Mouse (Mus musculus): ENCODE measurements around the gene Tyw1. TPM values are rescaled to one million over a fixed set of nuclear protein-coding genes. Genes with fewer than 3 reads are reported as not detected.
A peak's percentile ranks its signal among the peaks of the same experiment; 100 is the strongest.

Gene Tyw1
- polyA plus RNA-seq, 1 experiment from 2014 or later: 28.5 TPM

- no peak for ATAC-seq (replicated peaks; ENCODE audit: low FRiP score)
- Histone ChIP-seq H3K9ac (ENCODE audit: low read depth, low read length) (no peak overlapping the region), H3K4me3 (ENCODE audit: low read depth, low read length) (no peak overlapping the region), H3K9me3 (ENCODE audit: control insufficient read depth, low read length) (no peaks in the 10 kb centered on the region), H3K4me2 (no peak overlapping the region), H3K36me3 (ENCODE audit: control insufficient read depth, insufficient read depth, low read length) (peaks cover 2% of the 10 kb centered on the region; the same call in 1 of the 2 replicates), H3K27me3 (replicated peaks; ENCODE audit: control insufficient read depth, insufficient read depth, low read length) (no peaks in the 10 kb centered on the region), H3K27ac (ENCODE audit: low read depth, low read length) (no peak overlapping the region), H3K4me1 (replicated peaks; ENCODE audit: control insufficient read depth, insufficient read depth, low read length) (no peaks in the 10 kb centered on the region)
- 70% methylated on average over 7 of the region's 7 CpGs for WGBS
- no peak for DNase-seq (ENCODE audit: low spot score)
Observed at GRCm38 (mm10) chr5:130310827-130311226, 55.4 kb downstream of the Tyw1 start.

GRCm38 (mm10) chr5:130313488-130313887 lies 58.1 kb downstream of the Tyw1 start:
- WGBS: 93% methylated on average over 3 of the region's 3 CpGs
- no peak overlapping the region for H3K27ac ChIP-seq (ENCODE audit: low read depth, low read length)
- no peak overlapping the region for H3K4me2 ChIP-seq
- no peak for DNase-seq (ENCODE audit: low spot score)
- H3K4me1 ChIP-seq (replicated peaks; ENCODE audit: control insufficient read depth, insufficient read depth, low read length): no peaks in the 10 kb centered on the region
- H3K9ac ChIP-seq (ENCODE audit: low read depth, low read length): no peak overlapping the region
- H3K36me3 ChIP-seq (ENCODE audit: control insufficient read depth, insufficient read depth, low read length): peaks cover 2% of the 10 kb centered on the region; the same call in 1 of the 2 replicates
- H3K27me3 ChIP-seq (replicated peaks; ENCODE audit: control insufficient read depth, insufficient read depth, low read length): no peaks in the 10 kb centered on the region
- no peaks in the 10 kb centered on the region for H3K9me3 ChIP-seq (ENCODE audit: control insufficient read depth, low read length)
- no peak for ATAC-seq (replicated peaks; ENCODE audit: low FRiP score)
- H3K4me3 ChIP-seq (ENCODE audit: low read depth, low read length): no peak overlapping the region

GRCm38 (mm10) chr5:130314926-130315325 lies 59.5 kb downstream of the Tyw1 start:
- whole genome bisulfite sequencing: 94% methylated on average over 3 of the region's 3 CpGs
- Histone ChIP-seq H3K27ac (ENCODE audit: low read depth, low read length) (no peak overlapping the region), H3K4me2 (no peak overlapping the region), H3K27me3 (replicated peaks; ENCODE audit: control insufficient read depth, insufficient read depth, low read length) (no peaks in the 10 kb centered on the region), H3K4me3 (ENCODE audit: low read depth, low read length) (no peak overlapping the region), H3K4me1 (replicated peaks; ENCODE audit: control insufficient read depth, insufficient read depth, low read length) (no peaks in the 10 kb centered on the region), H3K9ac (ENCODE audit: low read depth, low read length) (no peak overlapping the region), H3K9me3 (ENCODE audit: control insufficient read depth, low read length) (no peaks in the 10 kb centered on the region), H3K36me3 (ENCODE audit: control insufficient read depth, insufficient read depth, low read length) (peaks cover 2% of the 10 kb centered on the region; the same call in 1 of the 2 replicates)
- ATAC-seq (replicated peaks; ENCODE audit: low FRiP score) (no peak), DNase-seq (ENCODE audit: low spot score) (no peak)

GRCm38 (mm10) chr5:130316321-130316720 lies 60.9 kb downstream of the Tyw1 start:
- ATAC-seq (replicated peaks; ENCODE audit: low FRiP score) (no peak), DNase-seq (ENCODE audit: low spot score) (no peak)
- H3K27ac ChIP-seq (ENCODE audit: low read depth, low read length): no peak overlapping the region
- H3K9me3 ChIP-seq (ENCODE audit: control insufficient read depth, low read length): no peaks in the 10 kb centered on the region
- H3K4me1 ChIP-seq (replicated peaks; ENCODE audit: control insufficient read depth, insufficient read depth, low read length): no peaks in the 10 kb centered on the region
- 89% methylated on average over 9 of the region's 9 CpGs for WGBS
- no peaks in the 10 kb centered on the region for H3K27me3 ChIP-seq (replicated peaks; ENCODE audit: control insufficient read depth, insufficient read depth, low read length)
- peaks cover 2% of the 10 kb centered on the region; the same call in 1 of the 2 replicates for H3K36me3 ChIP-seq (ENCODE audit: control insufficient read depth, insufficient read depth, low read length)
- H3K4me2 ChIP-seq: no peak overlapping the region
- H3K9ac ChIP-seq (ENCODE audit: low read depth, low read length): no peak overlapping the region
- H3K4me3 ChIP-seq (ENCODE audit: low read depth, low read length): no peak overlapping the region

GRCm38 (mm10) chr5:130319783-130320182 lies 64.4 kb downstream of the Tyw1 start:
- no peak for ATAC-seq (replicated peaks; ENCODE audit: low FRiP score)
- no peak overlapping the region for H3K27ac ChIP-seq (ENCODE audit: low read depth, low read length)
- no peak overlapping the region for H3K4me2 ChIP-seq
- 86% methylated on average over 5 of the region's 5 CpGs for WGBS
- no peak overlapping the region for H3K4me3 ChIP-seq (ENCODE audit: low read depth, low read length)
- no peak for DNase-seq (ENCODE audit: low spot score)
- H3K4me1 ChIP-seq (replicated peaks; ENCODE audit: control insufficient read depth, insufficient read depth, low read length): no peaks in the 10 kb centered on the region
- H3K36me3 ChIP-seq (ENCODE audit: control insufficient read depth, insufficient read depth, low read length): peaks cover 8% of the 10 kb centered on the region
- no peak overlapping the region for H3K9ac ChIP-seq (ENCODE audit: low read depth, low read length)
- 0 out of 2 replicates have a peak, but pooled peaks cover 3% of the 10 kb centered on the region for H3K9me3 ChIP-seq (ENCODE audit: control insufficient read depth, low read length)
- H3K27me3 ChIP-seq (replicated peaks; ENCODE audit: control insufficient read depth, insufficient read depth, low read length): no peaks in the 10 kb centered on the region

- H3K9ac ChIP-seq (ENCODE audit: low read depth, low read length): no peak overlapping the region
- H3K4me1 ChIP-seq (replicated peaks; ENCODE audit: control insufficient read depth, insufficient read depth, low read length): no peaks in the 10 kb centered on the region
- DNase-seq (ENCODE audit: low spot score) (no peak), ATAC-seq (replicated peaks; ENCODE audit: low FRiP score) (peak; percentile 31; the same call in 1 of the 2 replicates)
- H3K36me3 ChIP-seq (ENCODE audit: control insufficient read depth, insufficient read depth, low read length): peaks cover 8% of the 10 kb centered on the region
- no peak overlapping the region for H3K4me2 ChIP-seq
- no peaks in the 10 kb centered on the region for H3K27me3 ChIP-seq (replicated peaks; ENCODE audit: control insufficient read depth, insufficient read depth, low read length)
- 0 out of 2 replicates have a peak, but pooled peaks cover 3% of the 10 kb centered on the region for H3K9me3 ChIP-seq (ENCODE audit: control insufficient read depth, low read length)
- H3K27ac ChIP-seq (ENCODE audit: low read depth, low read length): no peak overlapping the region
- 71% methylated on average over 3 of the region's 3 CpGs for WGBS
- H3K4me3 ChIP-seq (ENCODE audit: low read depth, low read length): no peak overlapping the region
Observed at GRCm38 (mm10) chr5:130320485-130320884, 65.1 kb downstream of the Tyw1 start.

- no peak overlapping the region for H3K27ac ChIP-seq (ENCODE audit: low read depth, low read length)
- H3K27me3 ChIP-seq (replicated peaks; ENCODE audit: control insufficient read depth, insufficient read depth, low read length): no peaks in the 10 kb centered on the region
- H3K36me3 ChIP-seq (ENCODE audit: control insufficient read depth, insufficient read depth, low read length): peaks cover 5% of the 10 kb centered on the region
- H3K4me3 ChIP-seq (ENCODE audit: low read depth, low read length): no peak overlapping the region
- no peak for DNase-seq (ENCODE audit: low spot score)
- 95% methylated on average over 8 of the region's 8 CpGs for WGBS
- H3K4me1 ChIP-seq (replicated peaks; ENCODE audit: control insufficient read depth, insufficient read depth, low read length): no peaks in the 10 kb centered on the region
- no peak for ATAC-seq (replicated peaks; ENCODE audit: low FRiP score)
- 0 out of 2 replicates have a peak, but pooled peaks cover 3% of the 10 kb centered on the region for H3K9me3 ChIP-seq (ENCODE audit: control insufficient read depth, low read length)
- no peak overlapping the region for H3K9ac ChIP-seq (ENCODE audit: low read depth, low read length)
- H3K4me2 ChIP-seq: no peak overlapping the region
Observed at GRCm38 (mm10) chr5:130325486-130325885, 70.1 kb downstream of the Tyw1 start.

- Histone ChIP-seq H3K4me3 (ENCODE audit: low read depth, low read length) (no peak overlapping the region), H3K27me3 (replicated peaks; ENCODE audit: control insufficient read depth, insufficient read depth, low read length) (no peaks in the 10 kb centered on the region), H3K4me1 (replicated peaks; ENCODE audit: control insufficient read depth, insufficient read depth, low read length) (no peaks in the 10 kb centered on the region), H3K9me3 (ENCODE audit: control insufficient read depth, low read length) (0 out of 2 replicates have a peak, but pooled peaks cover 3% of the 10 kb centered on the region), H3K9ac (ENCODE audit: low read depth, low read length) (no peak overlapping the region), H3K27ac (ENCODE audit: low read depth, low read length) (no peak overlapping the region), H3K36me3 (ENCODE audit: control insufficient read depth, insufficient read depth, low read length) (peaks cover 5% of the 10 kb centered on the region), H3K4me2 (no peak overlapping the region)
- no peak for ATAC-seq (replicated peaks; ENCODE audit: low FRiP score)
- no peak for DNase-seq (ENCODE audit: low spot score)
- 76% methylated on average over 6 of the region's 6 CpGs for WGBS
Observed at GRCm38 (mm10) chr5:130327615-130328263, 72.3 kb downstream of the Tyw1 start.

- H3K27ac ChIP-seq (ENCODE audit: low read depth, low read length): no peak overlapping the region
- H3K9ac ChIP-seq (ENCODE audit: low read depth, low read length): no peak overlapping the region
- H3K4me2 ChIP-seq: no peak overlapping the region
- 0 out of 2 replicates have a peak, but pooled peaks cover 3% of the 10 kb centered on the region for H3K9me3 ChIP-seq (ENCODE audit: control insufficient read depth, low read length)
- no peaks in the 10 kb centered on the region for H3K27me3 ChIP-seq (replicated peaks; ENCODE audit: control insufficient read depth, insufficient read depth, low read length)
- no peaks in the 10 kb centered on the region for H3K4me1 ChIP-seq (replicated peaks; ENCODE audit: control insufficient read depth, insufficient read depth, low read length)
- DNase-seq (ENCODE audit: low spot score) (no peak), ATAC-seq (replicated peaks; ENCODE audit: low FRiP score) (no peak)
- H3K36me3 ChIP-seq (ENCODE audit: control insufficient read depth, insufficient read depth, low read length): peaks cover 5% of the 10 kb centered on the region
- WGBS: 89% methylated on average over 9 of the region's 9 CpGs
- no peak overlapping the region for H3K4me3 ChIP-seq (ENCODE audit: low read depth, low read length)
Observed at GRCm38 (mm10) chr5:130328366-130328765, 72.9 kb downstream of the Tyw1 start.

Data from liver, embryonic 11.5 days (tissue).